Mouse (Mus musculus) CH12.LX (cell line): ENCODE measurements around the gene Rtkn2. TPM values are rescaled to one million over a fixed set of nuclear protein-coding genes. Genes with fewer than 3 reads are reported as not detected.

Experiments
- DNase-seq: peaks from one replicate; pipeline ENCODE4 v3.0.0-alpha.2; 2013; ENCODE audit errors: extremely low read depth
- H3K27ac ChIP-seq: 2 replicates; pipeline ENCODE4 v1.5.1; 2012; ENCODE audit warnings: low read depth, mild to moderate bottlenecking, control low read depth, moderate library complexity; ENCODE audit not compliant: insufficient read depth
- H3K27me3 ChIP-seq: replicated peaks from 2 replicates; pipeline ENCODE3; 2012; ENCODE audit warnings: inconsistent platforms
- H3K36me3 ChIP-seq, 2 experiments: replicated peaks in 1 of 2; 2 replicates each; pipeline versions ENCODE3 to v1.6.1; 2012; ENCODE audit warnings: inconsistent platforms in 1 of 2, low read length in 1 of 2, mild to moderate bottlenecking in 1 of 2, mixed read lengths in 1 of 2, moderate library complexity in 1 of 2; ENCODE audit not compliant: control insufficient read depth in 1 of 2, insufficient read depth in 1 of 2
- H3K4me1 ChIP-seq, 2 experiments: 2 replicates each; pipeline ENCODE4 v1.6.1; 2012; ENCODE audit warnings: inconsistent platforms in 1 of 2, moderate library complexity in 1 of 2; ENCODE audit not compliant: insufficient read depth in 2 of 2, control insufficient read depth in 1 of 2
- H3K4me2 ChIP-seq: 2 replicates; pipeline ENCODE4 v1.6.1; 2012; ENCODE audit warnings: low read depth, mild to moderate bottlenecking, control low read depth; ENCODE audit not compliant: poor library complexity, insufficient read depth, severe bottlenecking
- H3K4me3 ChIP-seq, 3 experiments: fragments of 150-350 bp in 1 of 3; sonication (generic) in 1 of 3; replicated peaks in 1 of 3; 2 replicates each; pipeline versions ENCODE3 to v1.5.1; 2011 to 2012; ENCODE audit warnings: low read depth in 2 of 3, low read length in 2 of 3, mild to moderate bottlenecking in 2 of 3, moderate library complexity in 2 of 3, control low read depth in 1 of 3, improper control_type of control experiment in 1 of 3, inconsistent platforms in 1 of 3, mixed read lengths in 1 of 3; ENCODE audit not compliant: poor library complexity in 1 of 3
- H3K79me2 ChIP-seq: replicated peaks from 2 replicates; pipeline ENCODE4 v1.6.1; 2012; ENCODE audit warnings: mild to moderate bottlenecking, moderate library complexity; ENCODE audit not compliant: control insufficient read depth, poor library complexity, insufficient read depth, severe bottlenecking; ENCODE audit errors: extremely low read depth
- H3K9ac ChIP-seq: 2 replicates; pipeline ENCODE4 v1.6.1; 2012; ENCODE audit warnings: low read depth, mild to moderate bottlenecking, control low read depth, moderate library complexity; ENCODE audit not compliant: insufficient read depth
- H3K9me3 ChIP-seq: replicated peaks from 2 replicates; pipeline ENCODE3; 2012; ENCODE audit warnings: low read length, inconsistent platforms, mixed read lengths
- BHLHE40 ChIP-seq: IDR thresholded peaks from 2 replicates; pipeline ENCODE4 v1.6.1; 2011; ENCODE audit warnings: mild to moderate bottlenecking, low read depth, low read length, improper control_type of control experiment
- CHD1 ChIP-seq: IDR thresholded peaks from 2 replicates; pipeline ENCODE4 v1.6.1; 2012; ENCODE audit warnings: low read depth, low read length, improper control_type of control experiment, inconsistent platforms
- CHD2 ChIP-seq: IDR thresholded peaks from 2 replicates; pipeline ENCODE4 v1.6.1; 2011; ENCODE audit warnings: low read length, improper control_type of control experiment
- CTCF ChIP-seq, 2 experiments: IDR thresholded peaks in 1 of 2; conservative IDR thresholded peaks in 1 of 2; 2 replicates each; pipeline ENCODE4 v1.5.1; 2011 to 2012; ENCODE audit warnings: low read depth in 2 of 2, low read length in 2 of 2, improper control_type of control experiment in 1 of 2, inconsistent platforms in 1 of 2, mild to moderate bottlenecking in 1 of 2, moderate library complexity in 1 of 2
- EP300 ChIP-seq: IDR thresholded peaks from 2 replicates; pipeline ENCODE4 v1.6.1; 2011; ENCODE audit warnings: low read length, improper control_type of control experiment
- ETS1 ChIP-seq: conservative IDR thresholded peaks from 2 replicates; pipeline ENCODE4 v1.6.1; 2012; ENCODE audit warnings: low read depth, mild to moderate bottlenecking, inconsistent platforms, low read length, improper control_type of control experiment, moderate library complexity
- IRF4 ChIP-seq: IDR thresholded peaks from 2 replicates; pipeline ENCODE4 v1.6.1; 2014; ENCODE audit warnings: low read depth, mild to moderate bottlenecking, inconsistent platforms, low read length, improper control_type of control experiment
- JUN ChIP-seq: IDR thresholded peaks from 2 replicates; pipeline ENCODE4 v1.6.1; 2011; ENCODE audit warnings: low read depth, mild to moderate bottlenecking, low read length, improper control_type of control experiment, moderate library complexity; ENCODE audit not compliant: insufficient read depth
- JUND ChIP-seq: conservative IDR thresholded peaks from 2 replicates; pipeline ENCODE4 v1.6.1; 2011; ENCODE audit warnings: low read depth, low read length, improper control_type of control experiment
- MAZ ChIP-seq: IDR thresholded peaks from 2 replicates; pipeline ENCODE4 v1.6.1; 2012; ENCODE audit warnings: low read depth, mild to moderate bottlenecking, inconsistent platforms, low read length, improper control_type of control experiment, moderate library complexity
- MYC ChIP-seq: IDR thresholded peaks from 2 replicates; pipeline ENCODE4 v1.6.1; 2011; ENCODE audit warnings: low read depth, mild to moderate bottlenecking, improper control_type of control experiment, low read length
- NRF1 ChIP-seq: IDR thresholded peaks from 2 replicates; pipeline ENCODE4 v1.6.1; 2014; ENCODE audit warnings: low read depth, mild to moderate bottlenecking, inconsistent platforms, low read length, improper control_type of control experiment, moderate library complexity
- PAX5 ChIP-seq: IDR thresholded peaks from 2 replicates; pipeline ENCODE4 v1.6.1; 2012; ENCODE audit warnings: low read length, inconsistent platforms, mixed read lengths
- POLR2AphosphoS2 ChIP-seq: IDR thresholded peaks from 2 replicates; pipeline ENCODE4 v1.6.1; 2011; ENCODE audit warnings: low read depth, low read length, improper control_type of control experiment
- RCOR1 ChIP-seq: conservative IDR thresholded peaks from 2 replicates; pipeline ENCODE4 v1.6.1; 2012; ENCODE audit warnings: low read depth, mild to moderate bottlenecking, inconsistent platforms, low read length, improper control_type of control experiment
- TBP ChIP-seq: conservative IDR thresholded peaks from 2 replicates; pipeline ENCODE4 v1.6.1; 2011; ENCODE audit warnings: low read depth, low read length, improper control_type of control experiment
- TCF12 ChIP-seq: IDR thresholded peaks from 2 replicates; pipeline ENCODE4 v1.6.1; 2014; ENCODE audit warnings: low read depth, mild to moderate bottlenecking, inconsistent platforms, low read length, improper control_type of control experiment
- USF1 ChIP-seq: IDR thresholded peaks from 2 replicates; pipeline ENCODE4 v1.6.1; 2014; ENCODE audit warnings: low read depth, mild to moderate bottlenecking, inconsistent platforms, low read length, improper control_type of control experiment
- USF2 ChIP-seq: conservative IDR thresholded peaks from 2 replicates; pipeline ENCODE4 v1.6.1; 2011; ENCODE audit warnings: low read depth, low read length, improper control_type of control experiment
- ZC3H11A ChIP-seq: IDR thresholded peaks from 2 replicates; pipeline ENCODE4 v1.6.1; 2012; ENCODE audit warnings: low read depth, mild to moderate bottlenecking, inconsistent platforms, low read length, improper control_type of control experiment
- ZKSCAN1 ChIP-seq: IDR thresholded peaks from 2 replicates; pipeline ENCODE4 v1.6.1; 2012; ENCODE audit warnings: low read depth, inconsistent platforms, low read length, improper control_type of control experiment, borderline replicate concordance
- ZMIZ1 ChIP-seq: IDR thresholded peaks from 2 replicates; pipeline ENCODE4 v1.6.1; 2012; ENCODE audit warnings: low read depth, mild to moderate bottlenecking, inconsistent platforms, low read length, improper control_type of control experiment
- dilution Hi-C: fragments of 300-500 bp; cut with MboI; formaldehyde crosslinking; loops from 2 replicates; pipeline ENCODE4 v1.14.3; 2020; ENCODE audit warnings: low sequenced_read_pairs; ENCODE audit not compliant: extremely low pct_unique_long_range_greater_than_20kb, extremely low pct_ligation_motif_present
- in situ Hi-C: fragments of 300-500 bp; cut with MboI; formaldehyde crosslinking; loops from 3 replicates; pipeline ENCODE4 v1.14.3; 2019; ENCODE audit warnings: low sequenced_read_pairs, low pct_ligation_motif_present, low pct_unique_long_range_greater_than_20kb, mixed read lengths
- polyA plus RNA-seq: library from polyadenylated mRNA; unstranded; fragments of >175 nt; gene quantifications from 2 replicates; pipeline ENCODE4 v1.2.1, GENCODE M21; 2012; ENCODE audit warnings: low read depth; ENCODE audit not compliant: insufficient read length
- total RNA-seq, 2 experiments: library from RNA; depleted of rRNA; stranded (reverse); fragments of 300-350 nt in 1 of 2; fragments of >200 nt in 1 of 2; gene quantifications; 2 replicates each; pipeline ENCODE4 v1.2.3; 2012 to 2014

Rtkn2 gene
- total and polyA plus RNA-seq, 3 experiments: 0.59 to 0.93 (median 0.59) TPM

GRCm38 (mm10) chr10:68072626-68073025 is 93.3 kb downstream of the Rtkn2 start:
- in situ Hi-C loops: no loop called here
- H3K9ac ChIP-seq: no peak overlapping the region
- dilution Hi-C loops: no loop called here
- H3K4me1 ChIP-seq: no peaks in the 10 kb centered on the region
- H3K27me3 ChIP-seq: no peaks in the 10 kb centered on the region
- no peak overlapping the region for H3K4me3 ChIP-seq
- H3K79me2 ChIP-seq: no peaks in the 10 kb centered on the region
- no peak overlapping the region for H3K27ac ChIP-seq
- no peaks in the 10 kb centered on the region for H3K9me3 ChIP-seq
- no peaks in the 10 kb centered on the region for H3K36me3 ChIP-seq
- DNase-seq: no peak
- no peak overlapping the region for H3K4me2 ChIP-seq
- TF ChIP-seq CHD1 (no peak), POLR2AphosphoS2 (no peak), ZMIZ1 (no peak), EP300 (no peak), TBP (no peak), ETS1 (no peak), NRF1 (no peak), MAZ (no peak), USF1 (no peak), CHD2 (no peak), PAX5 (no peak), MYC (no peak), CTCF (conservative IDR thresholded peaks at IDR 0.05 in 1 of 2, IDR thresholded peaks at IDR 0.05 in 1 of 2; ENCODE audit: low read depth in 2 of 2, low read length in 2 of 2) (no peak), BHLHE40 (no peak), ZC3H11A (no peak)

- TF ChIP-seq TCF12 (no peak), RCOR1 (no peak), JUN (no peak), ZKSCAN1 (no peak), USF2 (no peak), JUND (no peak), TBP (no peak), IRF4 (no peak), MAZ (no peak), ZC3H11A (no peak)
- no peak overlapping the region for H3K9ac ChIP-seq
- dilution Hi-C loops: no loop called here
These were observed 94.9 kb downstream of the Rtkn2 start for GRCm38 (mm10) chr10:68074291-68074690.

More at GRCm38 (mm10) chr10:68074291-68074690, 94.9 kb downstream of the Rtkn2 start:
- Histone ChIP-seq H3K4me3 (no peak overlapping the region), H3K9me3 (no peaks in the 10 kb centered on the region), H3K27ac (no peak overlapping the region), H3K36me3 (no peaks in the 10 kb centered on the region), H3K79me2 (no peaks in the 10 kb centered on the region), H3K4me2 (no peak overlapping the region), H3K27me3 (no peaks in the 10 kb centered on the region), H3K4me1 (no peaks in the 10 kb centered on the region)
- in situ Hi-C loops: no loop called here
- no peak for DNase-seq
